Mouse (Mus musculus): Measurements from ENCODE around the gene Slc26a1.

- TF ChIP-seq MYC (IDR thresholded peaks at IDR 0.05; ENCODE audit: low read depth, low read length) (no peak), USF1 (IDR thresholded peaks at IDR 0.05; ENCODE audit: low read depth, low read length) (0 out of 2 replicates have a peak, but pooled peaks have one; percentile 31), MEF2A (IDR thresholded peaks at IDR 0.05; ENCODE audit: extremely low read depth, insufficient replicate concordance, low read depth, low read length, poor library complexity, severe bottlenecking) (no peak), ZMIZ1 (IDR thresholded peaks at IDR 0.05; ENCODE audit: low read depth, low read length) (no peak), POLR2A (IDR thresholded peaks at IDR 0.05; ENCODE audit: control insufficient read depth in 1 of 2, insufficient read depth in 1 of 2, low read depth in 1 of 2, low read length in 2 of 2, poor library complexity in 1 of 2) (no peak), CTCF (IDR thresholded peaks at IDR 0.05 in 2 of 3, conservative IDR thresholded peaks at IDR 0.05 in 1 of 3; ENCODE audit: control insufficient read depth in 1 of 3, insufficient read depth in 1 of 3, low read depth in 2 of 3, low read length in 3 of 3, poor library complexity in 1 of 3, severe bottlenecking in 1 of 3) (no peak), NELFE (IDR thresholded peaks at IDR 0.05; ENCODE audit: low read depth, low read length) (no peak), EP300 (IDR thresholded peaks at IDR 0.05; ENCODE audit: low read depth in 1 of 2, low read length in 2 of 2) (peak in 1 of 2 experiments; percentile 12; a peak in 1 of 4 replicates), MAFK (IDR thresholded peaks at IDR 0.05; ENCODE audit: borderline replicate concordance, low read depth, low read length) (no peak), UBTF (IDR thresholded peaks at IDR 0.05; ENCODE audit: borderline replicate concordance, insufficient read depth, low read depth, low read length) (no peak), POLR2AphosphoS2 (IDR thresholded peaks at IDR 0.05; ENCODE audit: low read length) (no peak)
These were observed 53.5 kb downstream of the Slc26a1 start for GRCm38 (mm10) chr5:108621870-108622269.
